ENCODE assay signal across 22 mouse cellular contexts in the genomic region with DNA sequence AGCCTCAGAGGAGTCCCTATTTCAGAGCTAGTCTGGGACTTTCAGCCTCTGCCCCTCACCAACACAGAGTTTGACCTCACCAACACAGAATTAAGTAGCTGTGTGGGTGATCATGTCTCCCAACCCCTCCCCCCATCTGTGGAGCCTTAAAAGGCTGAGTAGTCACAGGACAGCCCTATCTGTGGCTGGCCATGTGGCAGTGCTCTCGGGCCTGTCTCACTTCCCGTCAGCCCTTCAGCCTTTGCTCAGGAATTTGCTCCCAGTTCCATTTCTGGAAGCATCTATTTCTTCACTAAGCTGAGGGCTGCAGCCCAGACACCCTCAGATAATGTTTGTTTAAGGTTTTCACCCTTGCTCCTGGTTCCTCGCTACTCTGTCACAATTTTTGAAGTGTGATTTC.
A peak's percentile ranks its signal among the peaks of the same experiment; 100 is the strongest.
DNase-seq lines count a peak whose midpoint lies in the region; ATAC-seq lines count a peak whose summit lies in the region.
"Had no signal": no experiment of that assay in that cellular context is flagged by ENCODE, and none has a peak within 500 bp of the region (broad histone marks: within the 10 kb centered on the region; RNA-seq: fewer than 3 reads in every experiment).

No protein-coding gene starts in this region.

- DNase-seq in heart, postnatal 36 days: no peak
- peak; percentile 74 for DNase-seq in adipocyte (ENCODE audit: low spot score)
- DNase-seq in embryo, embryonic 11 days: peak; percentile 45
- DNase-seq in heart, postnatal 4 days: peak; percentile 43
- no peak for DNase-seq in cerebellum, postnatal 25 days
- DNase-seq: adrenal gland, adult 2 months; cerebellum, adult 11-12 months; cerebellum, postnatal 36 days; gastrocnemius, postnatal 10 days; lung, adult 18-20 months; right cerebral cortex, postnatal 25 days; thymus, postnatal 14 days had no signal

- H3K4me2 ChIP-seq in heart, embryonic 13.5 days: no peak overlapping the region
- H3K4me2 ChIP-seq: embryonic facial prominence, embryonic 13.5 days; kidney, embryonic 15.5 days; midbrain, embryonic 12.5 days; neural tube, embryonic 15.5 days had no signal

- 6% methylated on average over 3 of the region's 3 CpGs for WGBS in heart, embryonic 13.5 days

- H3K36me3 ChIP-seq in heart, embryonic 13.5 days: no peaks in the 10 kb centered on the region
- H3K36me3 ChIP-seq: embryonic facial prominence, embryonic 13.5 days; forebrain, embryonic 10.5 days; G1E; kidney, embryonic 15.5 days; midbrain, embryonic 12.5 days; neural tube, embryonic 15.5 days had no signal

- H3K27me3 ChIP-seq in heart, embryonic 13.5 days (replicated peaks): no peaks in the 10 kb centered on the region
- H3K27me3 ChIP-seq: embryonic facial prominence, embryonic 13.5 days; kidney, embryonic 15.5 days; midbrain, embryonic 12.5 days; neural tube, embryonic 15.5 days had no signal

- peaks cover 9% of the 10 kb centered on the region; the same call in 1 of the 2 replicates for H3K9me3 ChIP-seq in heart, embryonic 13.5 days
- H3K9me3 ChIP-seq: embryonic facial prominence, embryonic 13.5 days; forebrain, embryonic 10.5 days; G1E; kidney, embryonic 15.5 days; midbrain, embryonic 12.5 days; neural tube, embryonic 15.5 days had no signal

- intact Hi-C loops in heart, postnatal 36 days (cut with DNase I): no loop called here

- no peak overlapping the region for H3K4me3 ChIP-seq in heart, embryonic 13.5 days
- H3K4me3 ChIP-seq: embryonic facial prominence, embryonic 13.5 days; forebrain, embryonic 10.5 days; kidney, embryonic 15.5 days; midbrain, embryonic 12.5 days; neural tube, embryonic 15.5 days had no signal

- peaks cover 26% of the 10 kb centered on the region for H3K4me1 ChIP-seq in heart, embryonic 13.5 days
- H3K4me1 ChIP-seq: embryonic facial prominence, embryonic 13.5 days; midbrain, embryonic 12.5 days; neural tube, embryonic 15.5 days had no signal

- ATAC-seq in heart, embryonic 13.5 days (ENCODE audit: extremely low read depth, insufficient number of reproducible peaks, low FRiP score, low TSS enrichment): peak; percentile 58
- no peak for ATAC-seq in CD4-positive, CD25-positive, alpha-beta regulatory T cell, adult 4 months
- ATAC-seq: inflammation-experienced regulatory T-cells, adult 6 months had no signal

- H3K9ac ChIP-seq in heart, embryonic 13.5 days: no peak overlapping the region
- H3K9ac ChIP-seq: embryonic facial prominence, embryonic 13.5 days; kidney, embryonic 15.5 days; midbrain, embryonic 12.5 days; neural tube, embryonic 15.5 days had no signal

- peak overlapping the region; percentile 78 for H3K27ac ChIP-seq in heart, embryonic 13.5 days (replicated peaks)
- H3K27ac ChIP-seq: embryonic facial prominence, embryonic 13.5 days; forebrain, embryonic 10.5 days; kidney, embryonic 15.5 days; midbrain, embryonic 12.5 days; neural tube, embryonic 15.5 days; stomach, postnatal 0 days had no signal

Comparison
In these comparisons a context has a peak if more than half of its experiments do, and no peak if none do; other contexts are left out.
1. DNase-seq: peak in adipocyte (single experiment), embryo, embryonic 11 days (single experiment) and heart, postnatal 4 days (single experiment); none in heart, postnatal 36 days (0 of 2) and cerebellum, postnatal 25 days (0 of 2).